Mouse (Mus musculus) liver, embryonic 16.5 days (tissue): ENCODE measurements around the gene Fam213b. TPM values are rescaled to one million over a fixed set of nuclear protein-coding genes. Genes with fewer than 3 reads are reported as not detected.

Experiments
- ATAC-seq: fragments of 200-750 bp; cut with Nextera tagmentation; 2 replicates; pipeline ENCODE4 v1.8.0; 2017; ENCODE audit warnings: low read depth, mild to moderate bottlenecking, moderate number of reproducible peaks, moderate library complexity
- H3K27ac ChIP-seq: fragments of 300-500 bp; sonication (generic); 2 replicates; pipeline ENCODE4 v1.5.1; 2014; ENCODE audit warnings: mild to moderate bottlenecking, low read length
- H3K27me3 ChIP-seq: fragments of 300-500 bp; sonication (generic); 2 replicates; pipeline ENCODE4 v1.6.1; 2014; ENCODE audit warnings: low read depth, low read length, mixed read lengths; ENCODE audit not compliant: control insufficient read depth, insufficient read depth
- H3K36me3 ChIP-seq: fragments of 300-500 bp; sonication (generic); 2 replicates; pipeline ENCODE4 v1.6.1; 2014; ENCODE audit warnings: mild to moderate bottlenecking; ENCODE audit not compliant: control insufficient read depth, insufficient read depth
- H3K4me1 ChIP-seq: fragments of 300-500 bp; sonication (generic); 2 replicates; pipeline ENCODE4 v1.6.1; 2014; ENCODE audit warnings: low read depth, low read length, mixed read lengths; ENCODE audit not compliant: control insufficient read depth
- H3K4me2 ChIP-seq: fragments of 300-500 bp; sonication (generic); 2 replicates; pipeline ENCODE4 v1.6.1; 2014; ENCODE audit warnings: low read depth, low read length, mixed read lengths
- H3K4me3 ChIP-seq: fragments of 300-500 bp; sonication (generic); 2 replicates; pipeline ENCODE4 v1.5.1; 2014; ENCODE audit warnings: low read depth, mild to moderate bottlenecking, low read length
- H3K9ac ChIP-seq: fragments of 300-500 bp; sonication (generic); 2 replicates; pipeline ENCODE4 v1.6.1; 2014; ENCODE audit warnings: low read depth, low read length
- H3K9me3 ChIP-seq: fragments of 300-500 bp; sonication (generic); replicated peaks from 2 replicates; pipeline ENCODE4 v1.6.1; 2016; ENCODE audit warnings: low read length; ENCODE audit not compliant: control insufficient read depth
- WGBS: fragments of 180-500 bp; shearing (Covaris S2); extraction: QIAGEN DNeasy Blood & Tissue Kit; methylation state at CpG from one replicate; pipeline ENCODE4 v1.1.7; 2014; ENCODE audit not compliant: insufficient replicate concordance; 5-methylcytosine and 5-hydroxymethylcytosine counted together
- polyA plus RNA-seq: library from polyadenylated mRNA; unstranded; fragments of >200 nt; fragmentation: Nextera tagmentation; extraction: Ambion mirVana; gene quantifications from 2 replicates; pipeline ENCODE4 v1.2.1, GENCODE M21; 2015

The Fam213b gene
- polyA plus RNA-seq, 1 experiment from 2014 or later = 8.5 TPM

GRCm38 (mm10) chr4:154926969-154927898, 28.3 kb upstream of the Fam213b start:
- WGBS = 28% methylated on average over 9 of the region's 9 CpGs
- peak overlapping the region; percentile 90 for H3K9ac ChIP-seq
- H3K4me3 ChIP-seq = peak overlapping the region; percentile 76
- peaks cover 45% of the 10 kb centered on the region for H3K36me3 ChIP-seq
- H3K4me1 ChIP-seq = peaks cover 60% of the 10 kb centered on the region
- ATAC-seq = peak; percentile 22
- H3K27me3 ChIP-seq = no peaks in the 10 kb centered on the region
- H3K27ac ChIP-seq = peak overlapping the region; percentile 95
- peak overlapping the region; percentile 82 for H3K4me2 ChIP-seq
- H3K9me3 ChIP-seq = no peaks in the 10 kb centered on the region

GRCm38 (mm10) chr4:154925413-154925812, 26.5 kb upstream of the Fam213b start:
- peaks cover 66% of the 10 kb centered on the region for H3K4me1 ChIP-seq
- peak overlapping the region; percentile 82 for H3K4me2 ChIP-seq
- H3K4me3 ChIP-seq = peak overlapping the region; percentile 76
- H3K9ac ChIP-seq = peak overlapping the region; percentile 90
- H3K9me3 ChIP-seq = no peaks in the 10 kb centered on the region
- peak overlapping the region; percentile 70 for H3K27ac ChIP-seq
- H3K27me3 ChIP-seq = no peaks in the 10 kb centered on the region
- ATAC-seq = no peak
- WGBS = 71% methylated on average over 4 of the region's 4 CpGs
- peaks cover 57% of the 10 kb centered on the region for H3K36me3 ChIP-seq

GRCm38 (mm10) chr4:154922931-154923330, 24.0 kb upstream of the Fam213b start:
- no peak for ATAC-seq
- Histone ChIP-seq H3K4me2 (peak overlapping the region; percentile 82), H3K9ac (0 out of 2 replicates have a peak overlapping the region, but pooled peaks have one; percentile 4), H3K4me1 (peaks cover 57% of the 10 kb centered on the region), H3K4me3 (peak overlapping the region; percentile 76), H3K27me3 (no peaks in the 10 kb centered on the region), H3K27ac (peak overlapping the region; percentile 3; the same call in 1 of the 2 replicates), H3K36me3 (peaks cover 67% of the 10 kb centered on the region), H3K9me3 (no peaks in the 10 kb centered on the region)
- WGBS = 90% methylated on average over 5 of the region's 5 CpGs

- no peaks in the 10 kb centered on the region for H3K9me3 ChIP-seq
- H3K27me3 ChIP-seq = no peaks in the 10 kb centered on the region
- peak overlapping the region; percentile 3; the same call in 1 of the 2 replicates for H3K27ac ChIP-seq
- H3K9ac ChIP-seq = 0 out of 2 replicates have a peak overlapping the region, but pooled peaks have one; percentile 4
- WGBS = 89% methylated on average over 4 of the region's 4 CpGs
- H3K4me1 ChIP-seq = peaks cover 63% of the 10 kb centered on the region
- peak overlapping the region; percentile 76 for H3K4me3 ChIP-seq
- H3K36me3 ChIP-seq = peaks cover 74% of the 10 kb centered on the region
- peak overlapping the region; percentile 82 for H3K4me2 ChIP-seq
- no peak for ATAC-seq
These were observed 23.4 kb upstream of the Fam213b start for GRCm38 (mm10) chr4:154922291-154922690.

GRCm38 (mm10) chr4:154916662-154917061, 17.7 kb upstream of the Fam213b start:
- no peak overlapping the region for H3K9ac ChIP-seq
- WGBS = 49% methylated on average over 4 of the region's 4 CpGs
- H3K27me3 ChIP-seq = no peaks in the 10 kb centered on the region
- ATAC-seq = 0 out of 2 replicates have a peak, but pooled peaks have one; percentile 12
- peak overlapping the region; percentile 97 for H3K27ac ChIP-seq
- peaks cover 67% of the 10 kb centered on the region for H3K4me1 ChIP-seq
- peaks cover 46% of the 10 kb centered on the region for H3K36me3 ChIP-seq
- no peak overlapping the region for H3K4me2 ChIP-seq
- H3K9me3 ChIP-seq = no peaks in the 10 kb centered on the region
- no peak overlapping the region for H3K4me3 ChIP-seq

- Histone ChIP-seq H3K4me1 (peaks cover 78% of the 10 kb centered on the region), H3K9me3 (no peaks in the 10 kb centered on the region), H3K4me3 (no peak overlapping the region), H3K9ac (no peak overlapping the region), H3K4me2 (no peak overlapping the region; the same call in 1 of the 2 replicates), H3K27ac (peak overlapping the region; percentile 97), H3K27me3 (no peaks in the 10 kb centered on the region), H3K36me3 (peaks cover 40% of the 10 kb centered on the region)
- no peak for ATAC-seq
- WGBS = 40% methylated on average over 10 of the region's 10 CpGs
These were observed 16.4 kb upstream of the Fam213b start for GRCm38 (mm10) chr4:154915286-154915685.

GRCm38 (mm10) chr4:154914707-154915106, 15.8 kb upstream of the Fam213b start:
- Histone ChIP-seq H3K27me3 (no peaks in the 10 kb centered on the region), H3K4me3 (no peak overlapping the region), H3K4me2 (no peak overlapping the region), H3K27ac (peak overlapping the region; percentile 97), H3K9me3 (no peaks in the 10 kb centered on the region), H3K9ac (0 out of 2 replicates have a peak overlapping the region, but pooled peaks have one; percentile 2), H3K36me3 (peaks cover 40% of the 10 kb centered on the region), H3K4me1 (peaks cover 84% of the 10 kb centered on the region)
- no peak for ATAC-seq
- 41% methylated on average over 3 of the region's 3 CpGs for WGBS

- WGBS = 93% methylated on average over 4 of the region's 4 CpGs
- H3K4me2 ChIP-seq = no peak overlapping the region
- H3K9ac ChIP-seq = 0 out of 2 replicates have a peak overlapping the region, but pooled peaks have one; percentile 71
- no peak overlapping the region for H3K4me3 ChIP-seq
- ATAC-seq = no peak
- H3K9me3 ChIP-seq = no peaks in the 10 kb centered on the region
- H3K36me3 ChIP-seq = peaks cover 40% of the 10 kb centered on the region
- no peaks in the 10 kb centered on the region for H3K27me3 ChIP-seq
- H3K4me1 ChIP-seq = peaks cover 87% of the 10 kb centered on the region
- peak overlapping the region; percentile 97 for H3K27ac ChIP-seq
These were observed 15.3 kb upstream of the Fam213b start for GRCm38 (mm10) chr4:154914252-154914651.

GRCm38 (mm10) chr4:154913845-154914244, 14.9 kb upstream of the Fam213b start:
- H3K9ac ChIP-seq = peak overlapping the region; percentile 71
- H3K27ac ChIP-seq = peak overlapping the region; percentile 97
- H3K36me3 ChIP-seq = peaks cover 39% of the 10 kb centered on the region
- ATAC-seq = no peak
- H3K4me3 ChIP-seq = no peak overlapping the region
- H3K4me2 ChIP-seq = no peak overlapping the region
- no peaks in the 10 kb centered on the region for H3K9me3 ChIP-seq
- no peaks in the 10 kb centered on the region for H3K27me3 ChIP-seq
- 78% methylated on average over 3 of the region's 3 CpGs for WGBS
- H3K4me1 ChIP-seq = peaks cover 88% of the 10 kb centered on the region
